Mouse (Mus musculus): ENCODE measurements around the gene Cmss1. TPM values are rescaled to one million over a fixed set of nuclear protein-coding genes. Genes with fewer than 3 reads are reported as not detected.

Gene Cmss1
- polyA plus RNA-seq, 1 experiment from 2014 or later = 38.8 TPM

DNA sequence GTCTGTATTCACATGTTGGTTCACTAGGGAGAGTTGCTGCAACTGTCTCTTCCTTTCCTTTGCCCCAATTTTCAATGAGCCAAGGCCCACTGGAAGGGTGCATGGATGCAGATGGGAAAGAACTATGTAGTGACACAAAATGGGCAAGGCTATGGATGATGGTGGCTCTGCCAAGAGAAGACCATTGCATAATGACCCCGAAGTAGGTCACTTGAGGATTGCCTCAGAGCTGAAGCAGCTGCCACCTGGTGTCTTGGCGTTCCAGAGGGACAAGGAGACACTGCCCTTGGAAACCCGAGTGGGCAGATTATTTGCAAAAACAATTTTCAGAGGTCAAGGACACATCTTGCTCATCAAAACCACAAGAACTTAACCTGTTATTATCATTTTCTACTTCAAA is 257.6 kb downstream of the Cmss1 start:
- H3K9me3 ChIP-seq (ENCODE audit: control insufficient read depth, low read length) = no peaks in the 10 kb centered on the region
- no peaks in the 10 kb centered on the region for H3K4me1 ChIP-seq (replicated peaks; ENCODE audit: control insufficient read depth, insufficient read depth, low read length)
- 83% methylated on average over 3 of the region's 3 CpGs for WGBS
- DNase-seq (ENCODE audit: low spot score) (no peak), ATAC-seq (ENCODE audit: low FRiP score) (no peak)
- no peak overlapping the region for H3K27ac ChIP-seq
- no peaks in the 10 kb centered on the region for H3K27me3 ChIP-seq (ENCODE audit: control insufficient read depth, insufficient read depth, low read length)
- no peaks in the 10 kb centered on the region for H3K36me3 ChIP-seq (replicated peaks; ENCODE audit: control insufficient read depth, insufficient read depth)
- H3K4me3 ChIP-seq (replicated peaks; ENCODE audit: low read length) = no peak overlapping the region
- no peak overlapping the region for H3K4me2 ChIP-seq (replicated peaks)
- H3K9ac ChIP-seq = no peak overlapping the region

GRCm38 (mm10) chr16:57346258-57346657 is 260.4 kb downstream of the Cmss1 start:
- Histone ChIP-seq H3K9me3 (ENCODE audit: control insufficient read depth, low read length) (no peaks in the 10 kb centered on the region), H3K9ac (no peak overlapping the region), H3K4me3 (replicated peaks; ENCODE audit: low read length) (no peak overlapping the region), H3K4me2 (replicated peaks) (no peak overlapping the region), H3K27me3 (ENCODE audit: control insufficient read depth, insufficient read depth, low read length) (no peaks in the 10 kb centered on the region), H3K36me3 (replicated peaks; ENCODE audit: control insufficient read depth, insufficient read depth) (no peaks in the 10 kb centered on the region), H3K4me1 (replicated peaks; ENCODE audit: control insufficient read depth, insufficient read depth, low read length) (no peaks in the 10 kb centered on the region), H3K27ac (no peak overlapping the region)
- DNase-seq (ENCODE audit: low spot score) = no peak
- whole genome bisulfite sequencing = 54% methylated on average over 3 of the region's 3 CpGs
- no peak for ATAC-seq (ENCODE audit: low FRiP score)

GRCm38 (mm10) chr16:57340613-57340898 is 266.1 kb downstream of the Cmss1 start:
- Histone ChIP-seq H3K36me3 (replicated peaks; ENCODE audit: control insufficient read depth, insufficient read depth) (no peaks in the 10 kb centered on the region), H3K9me3 (ENCODE audit: control insufficient read depth, low read length) (no peaks in the 10 kb centered on the region), H3K4me2 (replicated peaks) (no peak overlapping the region), H3K27ac (no peak overlapping the region), H3K4me3 (replicated peaks; ENCODE audit: low read length) (no peak overlapping the region), H3K27me3 (ENCODE audit: control insufficient read depth, insufficient read depth, low read length) (no peaks in the 10 kb centered on the region), H3K9ac (no peak overlapping the region), H3K4me1 (replicated peaks; ENCODE audit: control insufficient read depth, insufficient read depth, low read length) (no peaks in the 10 kb centered on the region)
- 51% methylated on average over 5 of the region's 5 CpGs for WGBS
- ATAC-seq (ENCODE audit: low FRiP score) = no peak
- no peak for DNase-seq (ENCODE audit: low spot score)

DNA sequence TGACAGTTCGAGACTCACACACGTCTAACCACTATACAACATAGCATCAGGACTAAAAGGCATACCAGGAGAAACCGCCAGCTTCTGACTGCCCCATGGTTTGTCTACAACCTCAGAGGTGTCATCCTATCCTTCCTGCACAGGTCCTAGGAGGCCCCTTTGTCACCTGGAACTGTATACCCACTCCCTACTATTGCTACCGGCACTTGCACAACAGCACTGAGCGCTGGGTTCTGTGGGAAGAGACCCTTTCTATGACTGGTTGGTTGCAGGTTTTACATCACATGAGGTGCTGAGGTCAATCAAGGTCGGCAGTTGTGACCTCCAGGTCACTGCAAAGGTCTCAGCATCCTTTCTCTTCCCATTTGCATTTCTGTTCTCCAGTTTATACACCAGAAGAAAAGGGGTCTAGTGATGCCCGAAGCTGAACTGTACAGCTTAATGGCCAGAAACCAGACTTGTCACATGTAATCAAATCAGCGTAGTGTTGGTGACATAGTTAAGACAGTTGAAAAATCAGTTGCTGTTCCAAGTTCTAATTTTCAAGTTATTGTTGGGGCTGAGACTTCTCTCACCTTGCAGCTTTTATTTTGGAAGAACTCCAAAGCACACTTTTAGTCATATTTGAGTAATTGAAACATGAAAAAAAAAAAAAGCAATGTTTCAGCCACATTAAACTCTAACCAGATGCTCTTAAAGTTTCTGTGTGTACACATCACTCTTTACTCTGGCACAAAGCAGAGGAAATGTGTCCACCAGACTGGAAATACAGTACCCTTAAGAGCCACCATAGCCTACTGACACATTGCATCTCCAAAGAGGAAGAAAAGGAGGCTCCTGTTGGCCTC is 266.7 kb downstream of the Cmss1 start:
- WGBS = 83% methylated on average over 8 of the region's 8 CpGs

DNA sequence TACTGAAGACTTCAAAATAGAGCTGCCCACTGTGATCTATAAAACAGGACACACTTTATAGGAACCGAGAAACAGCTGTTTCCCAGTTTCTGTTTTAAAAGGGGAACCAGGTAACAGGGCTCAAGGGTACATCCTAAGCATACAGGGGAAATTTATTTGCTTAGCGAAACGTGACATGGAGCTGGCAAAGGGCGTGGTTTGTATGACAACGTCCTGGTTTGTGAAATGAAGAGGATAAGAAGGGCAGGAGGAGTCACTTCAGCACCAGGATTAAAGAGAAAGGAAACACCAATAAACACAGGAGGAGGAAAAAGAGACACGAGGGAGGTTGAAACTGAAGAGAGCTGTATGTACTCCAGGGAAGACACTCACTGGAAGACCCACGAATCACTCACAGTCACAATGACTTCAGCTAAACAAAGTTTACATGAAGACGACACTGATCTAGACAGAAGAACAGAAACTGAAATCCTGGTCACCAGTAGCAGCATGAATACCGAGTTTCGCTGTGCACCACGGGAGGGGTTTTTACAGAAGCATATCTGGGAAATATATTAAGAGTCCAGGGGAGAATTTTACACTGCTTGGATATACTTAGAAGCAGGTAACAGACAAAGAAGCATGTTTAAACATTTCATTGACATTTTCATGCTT is 269.8 kb downstream of the Cmss1 start:
- 85% methylated on average over 11 of the region's 11 CpGs for WGBS
- no peak overlapping the region for H3K9ac ChIP-seq
- DNase-seq (ENCODE audit: low spot score) (no peak), ATAC-seq (ENCODE audit: low FRiP score) (no peak)
- H3K27me3 ChIP-seq (ENCODE audit: control insufficient read depth, insufficient read depth, low read length) = no peaks in the 10 kb centered on the region
- no peak overlapping the region for H3K4me3 ChIP-seq (replicated peaks; ENCODE audit: low read length)
- H3K4me2 ChIP-seq (replicated peaks) = no peak overlapping the region
- no peak overlapping the region for H3K27ac ChIP-seq
- H3K4me1 ChIP-seq (replicated peaks; ENCODE audit: control insufficient read depth, insufficient read depth, low read length) = no peaks in the 10 kb centered on the region
- no peaks in the 10 kb centered on the region for H3K9me3 ChIP-seq (ENCODE audit: control insufficient read depth, low read length)
- H3K36me3 ChIP-seq (replicated peaks; ENCODE audit: control insufficient read depth, insufficient read depth) = no peaks in the 10 kb centered on the region

More for the DNA sequence above, 266.7 kb downstream of the Cmss1 start:
- Histone ChIP-seq H3K4me1 (replicated peaks; ENCODE audit: control insufficient read depth, insufficient read depth, low read length) (no peaks in the 10 kb centered on the region), H3K4me3 (replicated peaks; ENCODE audit: low read length) (no peak overlapping the region), H3K36me3 (replicated peaks; ENCODE audit: control insufficient read depth, insufficient read depth) (no peaks in the 10 kb centered on the region), H3K27ac (no peak overlapping the region), H3K27me3 (ENCODE audit: control insufficient read depth, insufficient read depth, low read length) (no peaks in the 10 kb centered on the region), H3K9me3 (ENCODE audit: control insufficient read depth, low read length) (no peaks in the 10 kb centered on the region), H3K4me2 (replicated peaks) (no peak overlapping the region), H3K9ac (no peak overlapping the region)
- no peak for DNase-seq (ENCODE audit: low spot score)
- no peak for ATAC-seq (ENCODE audit: low FRiP score)

- Histone ChIP-seq H3K27ac (no peak overlapping the region), H3K4me1 (replicated peaks; ENCODE audit: control insufficient read depth, insufficient read depth, low read length) (no peaks in the 10 kb centered on the region), H3K9ac (no peak overlapping the region), H3K4me2 (replicated peaks) (no peak overlapping the region), H3K4me3 (replicated peaks; ENCODE audit: low read length) (no peak overlapping the region), H3K9me3 (ENCODE audit: control insufficient read depth, low read length) (no peaks in the 10 kb centered on the region), H3K27me3 (ENCODE audit: control insufficient read depth, insufficient read depth, low read length) (no peaks in the 10 kb centered on the region), H3K36me3 (replicated peaks; ENCODE audit: control insufficient read depth, insufficient read depth) (no peaks in the 10 kb centered on the region)
- 84% methylated on average over 7 of the region's 7 CpGs for WGBS
- DNase-seq (ENCODE audit: low spot score) (no peak), ATAC-seq (ENCODE audit: low FRiP score) (no peak)
Measured at GRCm38 (mm10) chr16:57332301-57332700, 274.4 kb downstream of the Cmss1 start.

DNA sequence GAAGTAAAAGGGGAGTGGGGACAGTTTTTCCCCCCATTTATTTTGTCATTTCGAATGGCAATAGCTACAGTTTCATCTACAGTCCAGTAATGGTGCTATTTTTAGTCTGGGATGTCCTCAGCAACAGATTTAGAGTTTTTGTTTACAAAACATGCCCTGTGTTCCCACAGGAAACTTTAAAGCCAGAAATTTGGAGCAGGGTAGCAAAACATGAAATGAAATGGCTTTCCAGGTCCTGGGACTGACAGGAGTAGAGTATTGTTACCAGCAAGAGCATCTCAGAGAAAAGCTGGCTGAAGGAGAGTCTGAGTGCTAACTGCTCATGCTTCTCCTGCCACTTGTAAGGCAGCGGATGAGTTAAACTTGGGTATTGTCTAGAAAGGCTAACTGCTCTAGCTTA is 276.6 kb downstream of the Cmss1 start:
- H3K4me2 ChIP-seq (replicated peaks) = no peak overlapping the region
- no peak for ATAC-seq (ENCODE audit: low FRiP score)
- no peak for DNase-seq (ENCODE audit: low spot score)
- no peak overlapping the region for H3K4me3 ChIP-seq (replicated peaks; ENCODE audit: low read length)
- H3K9ac ChIP-seq = no peak overlapping the region
- WGBS = 82% methylated on average over 2 of the region's 2 CpGs
- H3K9me3 ChIP-seq (ENCODE audit: control insufficient read depth, low read length) = no peaks in the 10 kb centered on the region
- no peaks in the 10 kb centered on the region for H3K27me3 ChIP-seq (ENCODE audit: control insufficient read depth, insufficient read depth, low read length)
- no peaks in the 10 kb centered on the region for H3K4me1 ChIP-seq (replicated peaks; ENCODE audit: control insufficient read depth, insufficient read depth, low read length)
- no peak overlapping the region for H3K27ac ChIP-seq
- H3K36me3 ChIP-seq (replicated peaks; ENCODE audit: control insufficient read depth, insufficient read depth) = no peaks in the 10 kb centered on the region

GRCm38 (mm10) chr16:57329028-57329427 is 277.6 kb downstream of the Cmss1 start:
- H3K36me3 ChIP-seq (replicated peaks; ENCODE audit: control insufficient read depth, insufficient read depth) = no peaks in the 10 kb centered on the region
- no peak overlapping the region for H3K4me2 ChIP-seq (replicated peaks)
- H3K27me3 ChIP-seq (ENCODE audit: control insufficient read depth, insufficient read depth, low read length) = no peaks in the 10 kb centered on the region
- ATAC-seq (ENCODE audit: low FRiP score) (no peak), DNase-seq (ENCODE audit: low spot score) (no peak)
- 88% methylated on average over 8 of the region's 8 CpGs for WGBS
- H3K9me3 ChIP-seq (ENCODE audit: control insufficient read depth, low read length) = no peaks in the 10 kb centered on the region
- no peaks in the 10 kb centered on the region for H3K4me1 ChIP-seq (replicated peaks; ENCODE audit: control insufficient read depth, insufficient read depth, low read length)
- no peak overlapping the region for H3K9ac ChIP-seq
- H3K4me3 ChIP-seq (replicated peaks; ENCODE audit: low read length) = no peak overlapping the region
- H3K27ac ChIP-seq = no peak overlapping the region

DNA sequence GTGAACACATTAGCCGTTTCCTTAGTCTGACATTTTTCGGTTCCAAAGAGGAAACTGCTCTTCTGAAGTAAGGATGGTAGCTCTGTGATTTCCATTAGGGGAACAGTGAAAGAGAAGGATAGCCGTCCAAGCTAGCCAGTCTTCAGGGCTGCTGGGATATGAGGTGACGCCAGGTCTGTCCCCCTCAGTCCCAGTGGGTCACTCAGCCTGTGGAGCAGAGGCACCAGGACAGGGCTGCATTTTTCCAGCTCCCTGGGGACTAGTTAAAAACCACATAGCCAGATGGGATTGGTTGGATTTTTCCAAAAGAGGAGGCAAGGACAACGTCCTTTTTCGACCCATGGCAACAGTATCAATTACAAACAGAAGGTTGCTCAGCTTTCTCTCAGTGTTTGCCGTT is 279.7 kb downstream of the Cmss1 start:
- Histone ChIP-seq H3K9me3 (ENCODE audit: control insufficient read depth, low read length) (no peaks in the 10 kb centered on the region), H3K4me2 (replicated peaks) (no peak overlapping the region), H3K4me3 (replicated peaks; ENCODE audit: low read length) (no peak overlapping the region), H3K36me3 (replicated peaks; ENCODE audit: control insufficient read depth, insufficient read depth) (no peaks in the 10 kb centered on the region), H3K27me3 (ENCODE audit: control insufficient read depth, insufficient read depth, low read length) (no peaks in the 10 kb centered on the region), H3K27ac (no peak overlapping the region), H3K9ac (no peak overlapping the region), H3K4me1 (replicated peaks; ENCODE audit: control insufficient read depth, insufficient read depth, low read length) (no peaks in the 10 kb centered on the region)
- 76% methylated on average over 7 of the region's 7 CpGs for WGBS
- DNase-seq (ENCODE audit: low spot score) (no peak), ATAC-seq (ENCODE audit: low FRiP score) (no peak)

Data from hindbrain, embryonic 14.5 days (tissue).